Mouse (Mus musculus): ENCODE data around the gene Krtap4-2.
"Not testable (repeated sequence)": the region's sequence is repeated elsewhere in the genome, so short reads cannot be mapped to it uniquely, and the experiment has no call there.

Gene Krtap4-2

GRCm38 (mm10) chr11:99609126-99609525, 25.8 kb downstream of the Krtap4-2 start:
- in situ Hi-C loops (cut with MboI; ENCODE audit: low pct_unique_long_range_greater_than_20kb in 1 of 2, low sequenced_read_pairs in 2 of 2, unreplicated experiment in 1 of 2) = no loop called here

- in situ Hi-C loops (cut with MboI; ENCODE audit: low pct_unique_long_range_greater_than_20kb in 1 of 2, low sequenced_read_pairs in 2 of 2, unreplicated experiment in 1 of 2) = not testable (repeated sequence)
Observed at GRCm38 (mm10) chr11:99603208-99603607, 31.7 kb downstream of the Krtap4-2 start, which contains the start of gene Gm11938. Gm11938 (minus strand) TSS chr11:99603308.

GRCm38 (mm10) chr11:99597742-99598141, 37.1 kb downstream of the Krtap4-2 start, which contains the start of gene Krtap9-3:
Krtap9-3 (minus strand) TSS chr11:99598105.
- in situ Hi-C loops (cut with MboI; ENCODE audit: low pct_unique_long_range_greater_than_20kb in 1 of 2, low sequenced_read_pairs in 2 of 2, unreplicated experiment in 1 of 2) = not testable (repeated sequence)

GRCm38 (mm10) chr11:99590981-99591380, 43.9 kb downstream of the Krtap4-2 start, which contains the start of gene Krtap1-3:
Krtap1-3 (minus strand) TSS chr11:99591339.
- in situ Hi-C loops (cut with MboI; ENCODE audit: low pct_unique_long_range_greater_than_20kb in 1 of 2, low sequenced_read_pairs in 2 of 2, unreplicated experiment in 1 of 2) = no loop called here

- in situ Hi-C loops (cut with MboI; ENCODE audit: low pct_unique_long_range_greater_than_20kb in 1 of 2, low sequenced_read_pairs in 2 of 2, unreplicated experiment in 1 of 2) = no loop called here
Observed at GRCm38 (mm10) chr11:99585096-99585495, 49.8 kb downstream of the Krtap4-2 start.
